Mouse (Mus musculus) liver, embryonic 13.5 days (tissue): ENCODE data around the gene Gm20855. TPM values are rescaled to one million over a fixed set of nuclear protein-coding genes. Genes with fewer than 3 reads are reported as not detected.
"Not testable (repeated sequence)": the region's sequence is repeated elsewhere in the genome, so short reads cannot be mapped to it uniquely, and the experiment has no call there.

Experiments used
- ATAC-seq: fragments of 200-750 bp; cut with Nextera tagmentation; 2 replicates; pipeline ENCODE4 v1.8.0; 2017; ENCODE audit warnings: low read depth, mild to moderate bottlenecking, moderate number of reproducible peaks, moderate library complexity
- DNase-seq: peaks from one replicate; pipeline ENCODE4 v3.0.0; 2022
- H3K27ac ChIP-seq: fragments of 300-500 bp; sonication (generic); 2 replicates; pipeline ENCODE4 v1.5.1; 2015; ENCODE audit warnings: moderate library complexity, mild to moderate bottlenecking, inconsistent platforms
- H3K27me3 ChIP-seq: fragments of 300-500 bp; sonication (generic); 2 replicates; pipeline ENCODE4 v1.6.1; 2015; ENCODE audit warnings: mild to moderate bottlenecking, inconsistent platforms
- H3K36me3 ChIP-seq: fragments of 300-500 bp; sonication (generic); 2 replicates; pipeline ENCODE4 v1.6.1; 2015; ENCODE audit warnings: mild to moderate bottlenecking, inconsistent platforms
- H3K4me1 ChIP-seq: fragments of 300-500 bp; sonication (generic); replicated peaks from 2 replicates; pipeline ENCODE4 v1.6.1; 2015; ENCODE audit warnings: inconsistent platforms
- H3K4me2 ChIP-seq: fragments of 300-500 bp; sonication (generic); 2 replicates; pipeline ENCODE4 v1.6.1; 2015; ENCODE audit warnings: inconsistent platforms, mild to moderate bottlenecking, moderate library complexity
- H3K4me3 ChIP-seq: fragments of 300-500 bp; sonication (generic); replicated peaks from 2 replicates; pipeline ENCODE4 v1.5.1; 2015; ENCODE audit warnings: mild to moderate bottlenecking, inconsistent platforms
- H3K9ac ChIP-seq: fragments of 300-500 bp; sonication (generic); 2 replicates; pipeline ENCODE4 v1.6.1; 2015; ENCODE audit warnings: mild to moderate bottlenecking, inconsistent platforms
- H3K9me3 ChIP-seq: fragments of 300-500 bp; sonication (generic); replicated peaks from 2 replicates; pipeline ENCODE4 v1.6.1; 2016; ENCODE audit warnings: inconsistent platforms
- WGBS: fragments of 180-500 bp; shearing (Covaris S2); methylation state at CpG from one replicate; pipeline ENCODE4 v1.1.7; 2015; ENCODE audit not compliant: insufficient replicate concordance; 5-methylcytosine and 5-hydroxymethylcytosine counted together
- polyA plus RNA-seq: library from polyadenylated mRNA; unstranded; fragments of >200 nt; fragmentation: Nextera tagmentation; extraction: Ambion mirVana; gene quantifications from 2 replicates; pipeline ENCODE4 v1.2.1, GENCODE M21; 2015

The Gm20855 gene
- polyA plus RNA-seq, result not detected in 2 replicates

DNA sequence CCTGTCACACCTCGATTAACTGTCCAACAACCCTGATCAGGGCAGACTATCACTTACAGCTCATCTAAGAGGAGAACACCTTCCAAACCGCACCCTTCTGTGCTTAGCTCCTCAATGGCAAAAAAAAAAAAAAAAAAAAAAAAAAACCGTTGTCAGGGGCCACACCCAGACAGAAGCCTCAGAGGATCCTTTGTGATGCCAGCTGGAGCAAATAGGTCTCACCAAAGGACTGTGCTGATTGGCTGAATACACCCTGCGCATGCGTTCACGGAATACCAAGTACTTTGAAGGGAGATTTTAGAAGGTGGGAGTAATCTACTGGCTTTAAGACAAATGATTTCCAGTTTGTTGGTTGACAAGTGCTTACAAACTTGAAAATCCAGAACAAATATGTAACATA, at the start of gene Gm20855:
Gene Gm20855 (minus strand): TSS at position 101 of the 400 bp plus-strand sequence.
- not testable (repeated sequence) for H3K27ac ChIP-seq, ATAC-seq, H3K4me3 ChIP-seq

More for the DNA sequence above, at the start of gene Gm20855:
- no CpG with 5 or more reads among the region's 6 CpGs for WGBS
- H3K4me1 ChIP-seq, DNase-seq, H3K9me3 ChIP-seq, H3K4me2 ChIP-seq, H3K9ac ChIP-seq, H3K36me3 ChIP-seq, H3K27me3 ChIP-seq: not testable (repeated sequence)
